Mouse (Mus musculus): Measurements from ENCODE around the gene Map3k4.

Gene Map3k4

GRCm38 (mm10) chr17:12318663-12319201, at the start of gene Map3k4:
TSS of gene Map3k4 (minus strand) at chr17:12318796.
- DNase-seq (ENCODE audit: low read depth, low spot score) = peak; percentile 78

- no peak for DNase-seq (ENCODE audit: low read depth, low spot score)
Measured at GRCm38 (mm10) chr17:12367373-12367930, 48.9 kb upstream of the Map3k4 start.

DNA sequence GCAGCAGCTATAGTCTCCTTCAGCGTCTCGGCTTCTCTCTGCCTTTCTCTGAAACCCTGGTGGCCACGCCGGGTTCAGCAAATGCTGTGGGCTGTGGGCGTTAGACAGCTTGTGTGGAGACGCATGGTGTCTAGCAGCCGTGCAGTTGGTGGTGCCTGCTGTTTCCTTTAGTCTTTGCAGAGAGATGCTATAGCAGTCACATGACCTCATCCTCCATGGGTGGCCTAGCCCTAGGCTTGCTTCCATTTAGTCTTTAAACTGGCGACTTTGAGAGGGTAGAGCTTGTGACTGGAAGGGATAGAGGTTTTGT, 45.8 kb upstream of the Map3k4 start:
- DNase-seq (ENCODE audit: low read depth, low spot score) = no peak

GRCm38 (mm10) chr17:12363601-12364425, 45.2 kb upstream of the Map3k4 start:
- no peak for DNase-seq (ENCODE audit: low read depth, low spot score)

GRCm38 (mm10) chr17:12359876-12360275, 41.3 kb upstream of the Map3k4 start:
- DNase-seq (ENCODE audit: low read depth, low spot score) = no peak

DNA sequence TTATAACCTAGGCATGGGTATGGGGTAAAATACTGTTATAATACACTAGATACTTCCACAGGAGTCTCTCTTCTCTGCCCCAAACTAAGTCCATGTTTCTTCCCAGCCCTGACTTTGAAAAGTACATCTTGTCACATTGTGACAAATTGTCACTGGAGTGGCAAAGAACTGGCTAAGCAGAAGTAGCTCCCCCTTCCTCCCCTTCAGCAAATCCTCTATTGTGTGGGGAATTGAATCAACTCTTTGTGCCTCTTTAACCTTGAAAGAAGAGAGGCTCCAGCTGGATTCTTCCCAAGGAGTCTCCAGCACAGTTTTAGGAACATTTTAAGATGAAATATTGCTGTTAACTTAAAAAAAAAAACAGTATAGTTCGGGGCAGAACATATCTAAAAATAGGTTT, 34.2 kb upstream of the Map3k4 start:
- no peak for DNase-seq (ENCODE audit: low read depth, low spot score)

DNA sequence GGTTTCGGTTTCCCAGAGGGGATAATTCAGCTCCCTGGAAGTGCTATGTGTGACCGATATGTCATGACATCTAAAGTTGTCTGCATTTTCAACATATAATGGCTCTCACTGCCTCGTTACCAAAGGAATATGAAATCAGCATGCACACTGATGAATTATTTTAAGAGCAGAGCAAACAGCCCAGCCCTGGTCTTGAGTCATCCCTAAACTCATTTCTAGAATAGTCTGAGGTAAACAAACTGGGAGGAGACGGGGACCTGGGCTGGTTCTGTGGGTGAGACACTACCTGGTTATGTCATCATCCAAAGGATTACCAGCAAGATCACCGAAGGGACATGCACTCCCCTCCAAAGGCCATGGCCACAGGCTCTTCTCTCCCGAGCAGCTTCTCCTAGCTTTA, 33.0 kb upstream of the Map3k4 start:
- DNase-seq (ENCODE audit: low read depth, low spot score) = no peak

- no peak for DNase-seq (ENCODE audit: low read depth, low spot score)
Measured at GRCm38 (mm10) chr17:12347462-12347861, 28.9 kb upstream of the Map3k4 start.

GRCm38 (mm10) chr17:12343702-12344376, 25.2 kb upstream of the Map3k4 start:
- no peak for DNase-seq (ENCODE audit: low read depth, low spot score)

DNA sequence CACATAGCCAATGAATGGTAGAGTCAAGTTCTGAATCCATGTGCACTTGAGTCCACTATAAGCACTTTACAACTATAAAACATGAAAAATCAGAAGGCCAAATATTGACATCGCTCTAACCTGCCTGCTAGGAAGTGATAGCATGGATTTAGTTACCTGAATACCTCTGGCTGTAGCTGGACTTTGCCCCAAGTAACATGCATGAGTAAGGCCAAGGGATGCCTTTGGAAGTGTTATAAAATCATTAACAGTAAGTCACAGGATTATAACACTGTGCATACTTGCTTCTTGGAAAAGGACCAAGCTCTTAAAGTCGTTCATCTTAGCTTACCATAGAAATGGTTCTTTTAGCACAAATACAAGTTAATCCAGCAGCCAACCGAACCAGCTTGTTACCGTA, 18.6 kb upstream of the Map3k4 start:
- DNase-seq (ENCODE audit: low read depth, low spot score) = no peak

GRCm38 (mm10) chr17:12336073-12336868, 17.7 kb upstream of the Map3k4 start:
- DNase-seq (ENCODE audit: low read depth, low spot score) = no peak

DNA sequence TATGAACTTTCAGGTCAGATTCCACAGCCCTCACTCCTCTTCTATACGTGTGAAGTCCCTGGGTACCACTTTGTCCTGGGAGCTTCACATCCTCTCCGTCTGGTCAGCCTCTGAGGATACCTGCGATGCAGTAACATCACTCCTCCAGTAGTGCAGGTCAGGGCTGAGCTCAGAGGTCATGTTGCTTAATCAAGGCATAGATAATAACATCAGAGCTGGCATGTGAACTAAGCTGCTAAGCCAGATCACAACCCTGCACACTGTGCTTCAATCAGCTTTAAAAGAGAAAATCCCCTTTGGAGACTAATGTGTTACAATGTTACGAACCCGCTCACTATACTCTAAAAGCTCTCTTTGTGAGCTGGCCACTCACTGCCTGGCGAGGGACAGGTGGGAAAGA, 16.5 kb upstream of the Map3k4 start:
- DNase-seq (ENCODE audit: low read depth, low spot score) = no peak

DNA sequence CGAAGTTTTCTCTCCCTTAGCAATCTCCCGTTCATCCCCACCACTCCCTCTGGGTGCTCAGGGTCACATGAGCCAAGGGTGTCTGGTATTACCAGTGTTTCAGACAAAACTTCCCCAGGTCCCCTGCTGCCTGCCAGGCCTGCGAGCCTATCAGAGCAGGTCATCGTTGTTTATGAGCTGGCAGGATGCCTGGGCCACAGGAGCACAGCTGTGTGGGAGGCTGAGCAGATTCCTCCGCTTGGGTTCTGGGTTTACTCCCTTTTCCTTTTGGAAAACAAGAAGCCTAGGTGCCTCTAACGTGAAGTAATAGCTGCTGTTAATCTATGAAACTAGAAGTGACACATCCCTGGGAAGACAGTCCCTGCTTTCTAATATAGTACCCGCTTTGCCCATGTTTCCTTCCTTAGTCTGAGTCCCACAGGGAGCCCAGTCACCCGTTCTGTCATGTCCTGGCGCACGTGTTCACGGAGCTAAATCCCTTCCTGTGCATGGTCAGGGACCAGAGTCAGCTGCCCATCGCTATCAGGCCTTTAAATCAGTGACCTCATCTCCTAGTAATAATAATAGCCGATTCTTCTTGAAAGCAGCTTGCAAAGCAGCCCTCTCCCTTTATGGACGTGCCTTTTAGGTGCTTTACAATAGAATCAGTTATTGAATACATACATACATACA, 9.4 kb upstream of the Map3k4 start:
- DNase-seq (ENCODE audit: low read depth, low spot score) = no peak

DNA sequence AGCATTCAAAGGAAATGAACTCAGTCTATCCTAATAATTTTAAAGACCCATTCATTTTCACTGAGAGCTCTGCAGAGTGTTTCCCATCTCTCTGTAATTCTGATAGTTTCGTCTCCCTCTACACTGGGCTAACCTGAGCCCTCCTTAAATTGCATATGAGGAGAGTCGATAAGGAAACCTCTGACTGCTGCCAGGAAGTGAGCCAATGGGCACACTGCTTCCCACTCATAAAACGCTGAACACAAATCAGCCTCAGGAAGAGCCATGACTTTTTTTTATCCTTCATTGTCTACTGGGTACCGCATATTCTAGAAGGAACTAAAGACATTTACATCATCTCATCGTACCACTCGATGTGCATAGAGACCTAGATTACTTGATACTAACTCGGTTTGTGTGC, 1.2 kb upstream of the Map3k4 start:
- no peak for DNase-seq (ENCODE audit: low read depth, low spot score)

DNA sequence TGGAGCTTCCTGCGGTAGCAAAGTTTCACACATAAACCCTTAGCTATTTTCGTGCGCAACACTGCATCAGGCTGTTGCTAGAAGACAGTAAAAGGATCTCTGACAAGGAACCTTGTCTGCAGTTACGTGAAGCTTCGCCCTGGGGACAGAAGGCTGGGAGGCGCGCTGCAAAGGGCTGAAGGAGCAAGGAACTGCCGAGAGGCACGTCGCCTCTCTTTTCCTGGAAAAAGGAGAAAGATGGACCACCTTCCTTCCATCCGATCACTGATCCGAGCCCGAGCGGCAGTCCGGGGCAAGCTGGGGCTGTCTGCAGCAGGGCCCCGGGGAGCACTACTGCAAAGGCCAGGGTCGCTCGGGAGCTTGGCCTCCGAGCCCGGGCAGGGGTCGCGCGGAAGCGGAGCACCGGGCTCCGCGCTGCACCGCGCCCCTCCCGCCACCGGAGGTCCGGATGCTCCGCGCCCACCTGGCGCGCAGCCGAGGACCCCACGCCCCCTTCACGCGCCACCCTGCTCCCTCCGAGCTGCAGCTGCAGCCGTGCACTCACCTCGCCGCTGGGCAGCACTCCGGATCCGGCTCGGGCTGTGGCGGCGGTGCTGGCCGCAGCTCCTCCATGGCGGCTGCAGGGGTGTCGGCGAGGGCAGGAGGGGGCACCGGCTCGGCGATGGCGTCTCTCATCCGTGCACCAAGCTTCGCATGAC, 493 bp downstream of the Map3k4 start:
- DNase-seq (ENCODE audit: low read depth, low spot score) = peak; percentile 16

- no peak for DNase-seq (ENCODE audit: low read depth, low spot score)
Measured at GRCm38 (mm10) chr17:12317607-12317953, 1.0 kb downstream of the Map3k4 start.

- no peak for DNase-seq (ENCODE audit: low read depth, low spot score)
Measured at GRCm38 (mm10) chr17:12316251-12316650, 2.3 kb downstream of the Map3k4 start.

DNA sequence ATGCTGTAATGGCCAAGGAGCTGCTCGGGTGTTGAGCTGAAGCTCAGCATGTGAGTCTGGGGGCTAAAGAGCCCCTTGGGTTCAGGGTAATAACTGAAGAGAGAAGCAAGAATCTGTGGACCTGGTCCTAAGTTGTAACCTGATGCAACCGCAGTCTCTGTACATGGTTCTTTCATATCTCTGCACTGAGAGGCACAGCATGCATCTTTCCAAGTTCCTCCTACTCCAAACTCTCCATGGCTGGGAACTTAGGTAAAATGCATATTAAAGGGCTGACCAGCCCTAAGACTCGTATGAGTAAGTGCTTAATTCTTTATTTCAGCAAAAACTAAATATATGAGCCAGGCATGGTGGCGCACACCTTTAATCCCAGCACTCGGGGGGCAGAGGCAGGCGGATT, 6.3 kb downstream of the Map3k4 start:
- no peak for DNase-seq (ENCODE audit: low read depth, low spot score)

DNA sequence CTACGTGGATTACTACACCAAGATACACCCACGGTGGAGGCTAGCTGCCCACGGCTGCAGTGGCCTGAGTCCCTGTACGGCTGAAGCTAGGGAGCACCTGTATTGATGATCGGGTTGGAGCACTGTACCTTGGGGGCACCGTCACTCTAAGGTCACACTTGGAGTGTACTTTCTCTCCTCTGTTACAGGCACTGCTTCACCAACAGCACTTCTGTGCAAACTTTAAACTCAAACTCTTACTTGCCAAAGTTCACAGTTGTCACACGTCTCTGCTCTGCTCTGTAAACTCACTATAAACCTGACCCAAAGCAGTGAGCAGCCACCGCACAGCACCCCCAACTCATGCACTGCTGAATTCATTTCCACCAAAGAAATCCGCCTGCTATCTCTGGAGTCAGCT, 9.1 kb downstream of the Map3k4 start:
- no peak for DNase-seq (ENCODE audit: low read depth, low spot score)

- DNase-seq (ENCODE audit: low read depth, low spot score) = no peak
Measured at GRCm38 (mm10) chr17:12309059-12309458, 9.5 kb downstream of the Map3k4 start.
